Mouse (Mus musculus): ENCODE data around the gene Lyrm4. TPM values are rescaled to one million over a fixed set of nuclear protein-coding genes. Genes with fewer than 3 reads are reported as not detected.

Gene Lyrm4
- 40.2 and 41.7 TPM in 2 replicates for polyA plus RNA-seq (2014; fragmentation: Nextera tagmentation; extraction: Ambion mirVana)

DNA sequence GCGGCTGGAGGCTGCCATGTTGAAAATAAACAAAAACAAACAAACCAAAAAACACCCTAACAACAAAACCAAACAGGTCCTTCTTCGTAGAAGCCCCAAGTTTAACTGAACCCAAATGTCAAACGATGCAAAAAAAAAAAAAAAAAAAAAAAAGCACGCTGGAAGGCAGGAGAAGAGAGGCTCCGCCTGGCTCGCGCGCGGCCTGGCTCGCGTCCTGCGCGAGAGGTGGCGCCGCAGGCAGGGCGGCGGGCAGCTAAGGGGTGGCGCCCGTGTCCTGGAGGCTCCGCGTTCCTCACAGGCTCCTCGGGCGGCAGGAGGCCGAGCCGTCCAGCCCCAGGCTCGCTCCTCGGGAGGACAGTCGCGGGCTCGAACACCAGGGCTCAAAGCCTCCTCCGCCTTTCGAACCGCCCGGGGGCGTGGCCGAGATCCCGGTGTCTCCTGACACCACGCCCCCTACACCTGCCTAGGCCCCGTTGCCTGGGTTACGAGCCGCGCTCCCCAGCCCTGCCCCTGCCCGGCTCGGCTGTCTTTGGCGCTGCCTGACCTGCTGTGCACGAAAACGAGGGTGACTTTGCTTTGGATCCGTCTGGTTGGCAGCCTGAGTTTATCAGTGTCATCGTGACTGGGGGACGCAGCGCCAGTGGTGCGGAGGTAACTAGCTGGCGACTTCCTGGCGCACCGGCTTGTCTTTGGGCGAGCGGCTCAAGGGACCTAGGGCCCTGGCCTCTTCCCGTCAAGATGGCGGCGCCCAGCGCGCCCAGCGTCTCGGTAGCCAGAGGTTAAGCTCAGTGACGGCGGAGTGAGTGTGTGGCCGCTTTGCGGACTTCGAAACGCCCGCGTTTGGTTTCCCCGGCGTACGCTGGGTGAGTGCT is at the start of gene Lyrm4, which contains the start of gene Fars2:
TSS of gene Lyrm4 (minus strand) at position 384 of the 872 bp plus-strand sequence.
TSS of gene Fars2 (plus strand) at position 270 of the 872 bp plus-strand sequence.
- no peaks in the 10 kb centered on the region for H3K36me3 ChIP-seq (ENCODE audit: control insufficient read depth, insufficient read depth, low read length)
- peaks cover 5% of the 10 kb centered on the region for H3K4me1 ChIP-seq (replicated peaks; ENCODE audit: control insufficient read depth, insufficient read depth, low read length)
- H3K9me3 ChIP-seq (ENCODE audit: control insufficient read depth, low read length): no peaks in the 10 kb centered on the region
- H3K27me3 ChIP-seq (replicated peaks; ENCODE audit: control insufficient read depth, insufficient read depth, low read length): no peaks in the 10 kb centered on the region
- peak within 1 kb of the TSS; percentile 88 for H3K4me2 ChIP-seq
- peak within 1 kb of the TSS; percentile 87 for H3K27ac ChIP-seq (ENCODE audit: low read depth, low read length)
- DNase-seq (ENCODE audit: low spot score) (peak; percentile 99), ATAC-seq (replicated peaks; ENCODE audit: low FRiP score) (peak; percentile 97)
- under 1% methylated on average over 73 of the region's 75 CpGs for WGBS
- peak within 1 kb of the TSS; percentile 81 for H3K4me3 ChIP-seq (ENCODE audit: low read depth, low read length)
- peak within 1 kb of the TSS; percentile 80 for H3K9ac ChIP-seq (ENCODE audit: low read depth, low read length)

- WGBS: 73% methylated on average over 1 of the region's 1 CpGs
- DNase-seq (ENCODE audit: low spot score) (no peak), ATAC-seq (replicated peaks; ENCODE audit: low FRiP score) (no peak)
- Histone ChIP-seq H3K9ac (ENCODE audit: low read depth, low read length) (no peak overlapping the region), H3K27ac (ENCODE audit: low read depth, low read length) (no peak overlapping the region), H3K4me2 (no peak overlapping the region), H3K36me3 (ENCODE audit: control insufficient read depth, insufficient read depth, low read length) (no peaks in the 10 kb centered on the region), H3K9me3 (ENCODE audit: control insufficient read depth, low read length) (no peaks in the 10 kb centered on the region), H3K27me3 (replicated peaks; ENCODE audit: control insufficient read depth, insufficient read depth, low read length) (no peaks in the 10 kb centered on the region), H3K4me3 (ENCODE audit: low read depth, low read length) (no peak overlapping the region), H3K4me1 (replicated peaks; ENCODE audit: control insufficient read depth, insufficient read depth, low read length) (no peaks in the 10 kb centered on the region)
These were observed 46.6 kb upstream of the Lyrm4 start for GRCm38 (mm10) chr13:36163898-36164297.

DNA sequence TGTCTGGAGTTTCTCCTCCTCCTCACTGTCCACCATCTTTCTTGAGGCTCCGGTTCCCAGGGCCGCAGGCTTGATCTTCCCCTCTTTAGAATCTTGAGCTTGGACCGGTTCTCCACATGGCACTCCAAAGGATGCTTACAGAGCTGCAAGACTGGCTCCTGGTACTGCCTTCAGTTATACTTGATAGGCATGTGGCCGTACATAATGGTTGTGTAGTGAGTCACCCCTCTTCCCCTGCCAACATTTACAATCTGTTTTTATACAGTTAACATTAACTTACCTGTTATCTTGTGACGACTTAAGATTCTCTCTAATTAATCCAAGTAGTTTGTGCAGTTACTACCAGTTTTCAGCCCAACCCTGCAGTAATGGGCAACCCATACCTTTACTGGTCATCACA is 46.1 kb upstream of the Lyrm4 start:
- H3K9ac ChIP-seq (ENCODE audit: low read depth, low read length): no peak overlapping the region
- H3K36me3 ChIP-seq (ENCODE audit: control insufficient read depth, insufficient read depth, low read length): no peaks in the 10 kb centered on the region
- H3K4me3 ChIP-seq (ENCODE audit: low read depth, low read length): no peak overlapping the region
- H3K27me3 ChIP-seq (replicated peaks; ENCODE audit: control insufficient read depth, insufficient read depth, low read length): no peaks in the 10 kb centered on the region
- no peak overlapping the region for H3K4me2 ChIP-seq
- whole genome bisulfite sequencing: 82% methylated on average over 5 of the region's 5 CpGs
- no peaks in the 10 kb centered on the region for H3K9me3 ChIP-seq (ENCODE audit: control insufficient read depth, low read length)
- H3K27ac ChIP-seq (ENCODE audit: low read depth, low read length): no peak overlapping the region
- H3K4me1 ChIP-seq (replicated peaks; ENCODE audit: control insufficient read depth, insufficient read depth, low read length): no peaks in the 10 kb centered on the region
- DNase-seq (ENCODE audit: low spot score) (no peak), ATAC-seq (replicated peaks; ENCODE audit: low FRiP score) (no peak)

DNA sequence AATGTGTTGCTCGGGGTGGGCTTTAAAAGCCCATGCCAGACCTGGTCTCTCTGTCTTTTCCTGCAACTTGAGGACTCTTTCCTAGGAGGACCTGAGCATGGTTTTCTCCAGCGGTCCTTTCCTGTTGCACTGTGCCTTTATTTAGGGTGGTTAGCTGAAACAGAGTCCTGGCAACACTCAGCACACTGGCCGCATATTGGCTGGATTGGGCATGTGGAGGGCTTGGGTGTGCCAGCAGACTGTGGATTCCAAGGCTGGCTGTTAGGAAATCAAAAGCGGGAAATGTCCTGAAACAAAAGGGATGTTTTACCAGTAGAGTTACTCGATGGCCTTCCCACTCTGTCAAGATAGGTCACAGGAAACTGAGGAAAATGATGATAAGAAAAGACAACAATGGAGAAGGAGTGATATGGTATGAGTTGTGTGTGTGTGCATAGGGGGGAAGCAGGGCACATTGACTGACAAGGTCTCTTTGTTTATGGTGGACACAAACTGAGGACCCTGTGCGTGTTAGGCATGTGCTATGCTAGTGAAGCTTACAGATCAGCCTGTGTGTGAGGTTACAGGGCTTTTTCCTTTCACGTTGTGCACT is 39.1 kb upstream of the Lyrm4 start:
- Histone ChIP-seq H3K4me3 (ENCODE audit: low read depth, low read length) (no peak overlapping the region), H3K27ac (ENCODE audit: low read depth, low read length) (no peak overlapping the region), H3K4me2 (no peak overlapping the region), H3K36me3 (ENCODE audit: control insufficient read depth, insufficient read depth, low read length) (no peaks in the 10 kb centered on the region), H3K9me3 (ENCODE audit: control insufficient read depth, low read length) (no peaks in the 10 kb centered on the region; the same call in 1 of the 2 replicates), H3K9ac (ENCODE audit: low read depth, low read length) (no peak overlapping the region), H3K4me1 (replicated peaks; ENCODE audit: control insufficient read depth, insufficient read depth, low read length) (no peaks in the 10 kb centered on the region), H3K27me3 (replicated peaks; ENCODE audit: control insufficient read depth, insufficient read depth, low read length) (no peaks in the 10 kb centered on the region)
- no peak for DNase-seq (ENCODE audit: low spot score)
- 69% methylated on average over 7 of the region's 7 CpGs for WGBS
- ATAC-seq (replicated peaks; ENCODE audit: low FRiP score): no peak

- Histone ChIP-seq H3K27ac (ENCODE audit: low read depth, low read length) (no peak overlapping the region), H3K9ac (ENCODE audit: low read depth, low read length) (no peak overlapping the region), H3K4me1 (replicated peaks; ENCODE audit: control insufficient read depth, insufficient read depth, low read length) (no peaks in the 10 kb centered on the region), H3K4me3 (ENCODE audit: low read depth, low read length) (no peak overlapping the region), H3K9me3 (ENCODE audit: control insufficient read depth, low read length) (no peaks in the 10 kb centered on the region; the same call in 1 of the 2 replicates), H3K27me3 (replicated peaks; ENCODE audit: control insufficient read depth, insufficient read depth, low read length) (no peaks in the 10 kb centered on the region), H3K4me2 (no peak overlapping the region), H3K36me3 (ENCODE audit: control insufficient read depth, insufficient read depth, low read length) (no peaks in the 10 kb centered on the region)
- no peak for ATAC-seq (replicated peaks; ENCODE audit: low FRiP score)
- WGBS: 74% methylated on average over 5 of the region's 5 CpGs
- no peak for DNase-seq (ENCODE audit: low spot score)
These were observed 35.6 kb upstream of the Lyrm4 start for GRCm38 (mm10) chr13:36152728-36153498.

DNA sequence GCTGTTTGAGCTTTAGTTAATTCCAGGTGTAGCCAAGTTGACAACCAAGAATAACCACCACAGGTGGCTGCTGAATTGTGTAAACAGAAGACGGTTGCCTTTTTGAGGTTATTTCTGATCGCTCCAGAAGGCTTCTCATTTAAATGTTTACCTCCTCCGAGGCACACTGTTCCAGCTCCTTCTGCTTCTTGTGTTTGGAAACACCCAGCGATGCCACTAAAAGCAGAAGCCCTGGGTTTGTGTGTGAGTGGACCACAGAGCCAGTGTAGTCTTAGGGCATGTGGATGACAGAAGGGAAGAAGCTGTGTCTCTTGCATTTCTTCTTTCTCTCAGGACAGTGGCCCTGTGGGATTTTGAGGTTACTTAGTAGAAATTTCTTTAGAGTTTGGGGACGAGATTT is 32.9 kb upstream of the Lyrm4 start:
- WGBS: 63% methylated on average over 5 of the region's 5 CpGs
- Histone ChIP-seq H3K9ac (ENCODE audit: low read depth, low read length) (no peak overlapping the region), H3K27me3 (replicated peaks; ENCODE audit: control insufficient read depth, insufficient read depth, low read length) (no peaks in the 10 kb centered on the region), H3K4me3 (ENCODE audit: low read depth, low read length) (no peak overlapping the region), H3K27ac (ENCODE audit: low read depth, low read length) (no peak overlapping the region), H3K4me1 (replicated peaks; ENCODE audit: control insufficient read depth, insufficient read depth, low read length) (no peaks in the 10 kb centered on the region), H3K36me3 (ENCODE audit: control insufficient read depth, insufficient read depth, low read length) (no peaks in the 10 kb centered on the region), H3K4me2 (no peak overlapping the region), H3K9me3 (ENCODE audit: control insufficient read depth, low read length) (no peaks in the 10 kb centered on the region)
- ATAC-seq (replicated peaks; ENCODE audit: low FRiP score) (no peak), DNase-seq (ENCODE audit: low spot score) (no peak)

- no peak overlapping the region for H3K27ac ChIP-seq (ENCODE audit: low read depth, low read length)
- H3K9ac ChIP-seq (ENCODE audit: low read depth, low read length): no peak overlapping the region
- H3K4me3 ChIP-seq (ENCODE audit: low read depth, low read length): no peak overlapping the region
- H3K36me3 ChIP-seq (ENCODE audit: control insufficient read depth, insufficient read depth, low read length): no peaks in the 10 kb centered on the region
- no peaks in the 10 kb centered on the region for H3K9me3 ChIP-seq (ENCODE audit: control insufficient read depth, low read length)
- H3K27me3 ChIP-seq (replicated peaks; ENCODE audit: control insufficient read depth, insufficient read depth, low read length): no peaks in the 10 kb centered on the region
- ATAC-seq (replicated peaks; ENCODE audit: low FRiP score) (no peak), DNase-seq (ENCODE audit: low spot score) (no peak)
- H3K4me1 ChIP-seq (replicated peaks; ENCODE audit: control insufficient read depth, insufficient read depth, low read length): no peaks in the 10 kb centered on the region
- 63% methylated on average over 6 of the region's 6 CpGs for WGBS
- no peak overlapping the region for H3K4me2 ChIP-seq
These were observed 32.0 kb upstream of the Lyrm4 start for GRCm38 (mm10) chr13:36149175-36149939.

DNA sequence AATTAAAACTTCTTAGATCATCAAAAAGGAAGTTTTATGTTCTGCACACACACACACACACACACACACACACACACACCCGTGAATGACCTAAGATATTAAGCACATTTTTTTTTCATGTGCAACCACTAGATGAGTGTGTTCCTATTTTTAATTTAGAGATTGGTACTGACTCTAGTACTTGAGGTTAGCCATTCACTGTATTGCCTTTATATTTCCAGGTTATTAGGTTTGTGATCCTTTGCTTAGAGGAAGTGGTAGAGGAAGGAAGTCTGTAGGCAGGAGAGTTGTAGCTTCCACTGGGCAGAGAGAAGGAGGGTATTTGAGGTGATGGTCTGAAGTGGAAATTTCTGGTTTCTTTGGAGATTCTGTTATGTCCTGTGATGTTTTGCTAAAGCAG is 28.3 kb upstream of the Lyrm4 start:
- ATAC-seq (replicated peaks; ENCODE audit: low FRiP score): no peak
- H3K27ac ChIP-seq (ENCODE audit: low read depth, low read length): no peak overlapping the region

More for the DNA sequence above, 28.3 kb upstream of the Lyrm4 start:
- H3K4me2 ChIP-seq: no peak overlapping the region
- no peaks in the 10 kb centered on the region for H3K4me1 ChIP-seq (replicated peaks; ENCODE audit: control insufficient read depth, insufficient read depth, low read length)
- no peak overlapping the region for H3K9ac ChIP-seq (ENCODE audit: low read depth, low read length)
- 85% methylated on average over 1 of the region's 1 CpGs for WGBS
- H3K9me3 ChIP-seq (ENCODE audit: control insufficient read depth, low read length): no peaks in the 10 kb centered on the region
- no peaks in the 10 kb centered on the region for H3K27me3 ChIP-seq (replicated peaks; ENCODE audit: control insufficient read depth, insufficient read depth, low read length)
- H3K4me3 ChIP-seq (ENCODE audit: low read depth, low read length): no peak overlapping the region
- H3K36me3 ChIP-seq (ENCODE audit: control insufficient read depth, insufficient read depth, low read length): no peaks in the 10 kb centered on the region
- DNase-seq (ENCODE audit: low spot score): no peak

All from liver, embryonic 11.5 days (tissue).